Mouse (Mus musculus): ENCODE measurements around the gene Tmem144.

DNA sequence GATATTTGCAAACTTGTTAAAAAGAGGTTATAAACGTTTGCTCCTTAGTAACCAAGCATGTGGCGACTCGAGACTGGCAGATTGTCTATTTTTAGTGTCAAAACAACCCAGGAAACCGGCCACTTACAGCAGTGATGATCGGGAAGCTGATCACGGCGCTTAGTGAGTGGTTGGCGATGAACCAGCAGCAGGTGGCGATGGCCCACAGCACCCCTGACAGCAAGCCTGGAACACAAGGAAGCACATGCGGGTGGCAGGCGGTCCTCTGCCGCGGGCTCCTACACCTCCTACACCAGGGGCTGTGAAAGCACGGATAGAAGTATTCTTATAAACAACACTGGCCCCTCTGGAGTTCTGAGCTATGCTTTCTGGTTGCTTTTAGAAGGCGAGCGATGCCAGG, 31.4 kb downstream of the Tmem144 start:
- TF ChIP-seq POLR2A (IDR thresholded peaks at IDR 0.05; ENCODE audit: low read depth, low read length) (no peak), CTCF (IDR thresholded peaks at IDR 0.05; ENCODE audit: borderline replicate concordance, insufficient read depth, low read length) (no peak)

All from embryonic fibroblast, embryonic 13.5 days (primary cell).